Mouse (Mus musculus) spleen, postnatal 10 days (tissue): ENCODE measurements around the gene Gramd2.

ENCODE experiments used
- DNase-seq, 2 experiments: peaks; one replicate each; pipeline ENCODE4 v3.0.0; 2021 to 2022; ENCODE audit warnings: low spot score in 2 of 2

Gramd2 gene

DNA sequence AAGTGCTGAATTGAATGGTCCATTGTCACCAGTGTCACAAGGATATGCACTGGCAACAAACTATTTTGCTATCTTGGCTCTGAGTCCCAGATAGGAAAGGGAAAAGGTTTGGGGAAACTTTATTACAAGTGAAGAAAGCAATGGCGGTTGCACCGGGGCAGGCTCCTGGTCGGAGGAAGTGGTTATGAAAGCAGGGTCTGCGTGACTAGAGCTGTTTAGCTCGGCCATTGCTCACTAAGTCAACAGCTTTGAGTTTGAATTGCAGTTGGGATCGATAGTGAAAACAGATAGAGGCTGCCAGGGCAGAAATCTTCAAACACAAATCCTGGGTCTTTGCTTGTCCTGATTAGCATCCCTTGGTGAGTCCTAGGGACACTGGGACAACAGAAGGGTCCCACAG lies 12.0 kb upstream of the Gramd2 start:
- DNase-seq: no peak

DNA sequence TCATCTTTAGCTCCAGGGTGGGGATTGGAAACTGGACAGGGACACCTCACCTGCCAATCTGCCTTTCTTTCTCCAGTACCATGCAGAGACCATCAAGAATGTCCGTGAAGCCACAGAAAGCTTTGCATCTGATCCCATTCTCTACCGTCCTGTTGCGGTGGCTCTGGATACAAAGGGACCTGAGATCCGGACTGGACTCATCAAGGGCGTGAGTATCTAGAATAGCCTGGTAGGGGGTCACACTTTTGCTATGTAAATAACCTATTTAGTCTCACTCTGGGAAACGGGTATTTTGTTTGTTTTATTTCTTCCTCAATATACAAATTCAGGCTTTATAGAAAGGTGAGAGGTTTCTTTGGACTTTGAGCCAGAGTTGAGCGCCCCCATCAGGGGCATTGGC lies 11.5 kb upstream of the Gramd2 start:
- DNase-seq: no peak

DNA sequence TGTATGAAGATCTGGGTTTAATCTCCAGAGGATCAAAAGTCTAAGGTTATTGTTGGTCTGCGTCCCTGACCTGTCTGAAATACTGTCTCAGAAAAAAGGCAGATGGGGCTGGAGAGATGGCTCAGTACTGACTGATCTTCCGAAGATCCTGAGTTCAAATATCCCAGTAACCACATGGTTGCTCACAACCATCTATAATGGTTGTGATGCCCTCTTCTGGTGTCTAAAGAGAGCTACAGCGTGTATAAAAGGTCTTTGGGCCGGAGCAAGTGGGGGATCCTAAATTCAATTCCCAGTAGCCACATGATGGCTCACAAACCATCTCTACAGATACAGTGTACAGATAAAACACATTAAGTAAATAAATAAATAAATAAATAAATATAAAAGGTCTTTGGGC lies 10.8 kb upstream of the Gramd2 start:
- no peak for DNase-seq

DNA sequence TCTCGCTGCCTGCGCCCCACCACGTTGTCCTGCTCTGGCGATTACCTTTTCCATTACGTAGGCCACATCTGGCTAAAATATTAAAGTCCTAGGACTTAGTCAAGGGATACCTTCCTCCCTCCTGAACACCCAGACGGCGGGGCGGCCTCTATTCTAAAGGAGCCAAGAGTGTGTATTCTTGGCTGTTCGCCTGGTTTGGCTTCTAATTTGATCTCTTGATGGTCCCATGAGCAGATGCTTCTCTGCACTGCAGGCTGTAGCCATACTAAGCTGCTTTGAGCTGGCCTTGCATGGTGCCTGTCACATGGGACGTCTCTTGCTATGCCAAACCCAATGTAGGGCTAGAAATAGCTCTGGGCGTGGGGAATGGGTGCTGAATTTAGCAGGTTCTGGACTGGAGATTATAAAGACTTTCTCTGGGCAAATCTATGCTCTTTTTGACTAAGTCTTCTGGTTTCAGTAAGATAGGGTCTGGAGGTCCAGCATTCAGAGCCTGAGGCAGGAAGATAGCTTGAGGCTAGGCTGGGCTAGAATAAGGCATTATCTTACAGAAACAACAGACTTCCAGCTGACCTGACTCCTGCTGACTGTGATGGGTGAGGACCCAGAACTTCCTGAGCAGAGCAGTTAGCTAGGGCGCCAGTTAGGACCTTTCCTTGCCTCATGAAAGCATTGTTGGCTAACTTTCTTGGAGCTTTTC lies 7.6 kb upstream of the Gramd2 start:
- DNase-seq: no peak

- no peak for DNase-seq
Measured at GRCm38 (mm10) chr9:59673427-59673826, 6.5 kb upstream of the Gramd2 start.

GRCm38 (mm10) chr9:59675598-59675997 lies 4.3 kb upstream of the Gramd2 start:
- no peak for DNase-seq

DNA sequence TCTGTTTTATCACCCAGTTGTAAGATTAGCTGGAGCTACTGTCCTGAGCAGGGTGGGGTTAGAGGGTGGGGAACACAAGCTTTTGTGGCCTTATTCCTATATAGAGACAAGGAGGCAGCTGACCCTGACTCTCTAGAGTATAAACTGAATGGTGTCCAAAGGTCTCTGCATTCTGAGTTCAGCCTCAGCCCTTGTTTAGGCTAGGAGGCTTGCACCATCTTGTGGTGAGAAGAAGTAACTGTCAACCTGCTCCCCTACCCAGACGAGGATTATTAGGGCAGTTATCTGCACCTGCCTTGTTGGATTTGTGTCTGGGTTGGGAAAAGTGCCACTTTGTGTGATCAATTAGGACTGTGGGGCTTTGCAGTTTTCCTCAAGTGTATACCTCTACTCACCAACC lies 1.6 kb upstream of the Gramd2 start:
- peak in 1 of 2 experiments; percentile 31 for DNase-seq

- no peak for DNase-seq
Measured at GRCm38 (mm10) chr9:59680534-59680875, 561 bp downstream of the Gramd2 start.

DNA sequence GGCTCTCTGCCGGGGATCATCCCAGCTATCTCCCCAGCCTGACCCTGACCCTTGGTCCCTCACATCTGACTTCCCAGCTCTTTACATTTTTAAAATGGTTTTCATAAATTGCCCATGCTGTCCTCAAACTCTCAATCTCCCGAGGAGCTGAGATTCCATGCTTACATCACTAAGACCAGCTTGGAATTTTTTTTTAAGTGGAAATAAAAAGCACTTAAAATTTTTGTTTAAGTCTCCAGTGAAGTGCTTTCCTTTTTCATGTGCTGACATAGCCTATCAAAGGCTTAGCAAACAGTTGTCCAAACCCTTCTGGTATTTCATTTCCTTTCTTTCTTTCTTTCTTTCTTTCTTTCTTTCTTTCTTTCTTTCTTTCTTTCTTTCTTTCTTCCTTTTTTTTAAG lies 4.1 kb downstream of the Gramd2 start:
- DNase-seq: no peak

DNA sequence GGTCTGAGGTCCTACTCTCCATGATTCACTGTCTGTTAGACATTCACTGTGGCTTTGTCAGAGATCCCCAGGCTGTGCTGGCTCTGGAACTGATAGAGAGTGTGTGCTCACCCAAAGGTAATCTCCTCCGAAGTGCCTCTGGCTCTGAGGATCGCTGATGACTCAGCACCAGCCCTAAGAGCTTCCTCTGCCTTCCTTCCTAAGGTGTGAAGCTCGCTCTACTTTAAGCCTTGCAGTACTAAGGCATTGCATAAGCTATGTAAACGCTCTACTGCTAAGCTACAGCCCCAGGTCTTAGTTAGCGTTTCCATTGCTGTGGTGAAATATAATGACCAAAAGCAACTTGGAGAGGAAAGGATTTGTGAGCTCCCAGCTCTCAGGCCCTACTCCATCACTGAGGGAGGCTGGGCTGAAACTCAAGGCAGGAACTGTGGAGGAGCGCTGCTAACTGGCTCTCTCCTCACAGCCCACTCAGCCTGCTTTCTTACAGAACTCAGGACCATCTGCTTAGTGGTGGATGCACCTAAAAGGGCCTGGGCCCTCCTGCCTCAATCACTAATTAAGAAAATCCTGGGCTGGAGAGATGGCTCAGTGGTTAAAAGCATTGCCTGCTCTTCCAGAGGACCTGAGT lies 7.6 kb downstream of the Gramd2 start:
- DNase-seq: no peak

DNA sequence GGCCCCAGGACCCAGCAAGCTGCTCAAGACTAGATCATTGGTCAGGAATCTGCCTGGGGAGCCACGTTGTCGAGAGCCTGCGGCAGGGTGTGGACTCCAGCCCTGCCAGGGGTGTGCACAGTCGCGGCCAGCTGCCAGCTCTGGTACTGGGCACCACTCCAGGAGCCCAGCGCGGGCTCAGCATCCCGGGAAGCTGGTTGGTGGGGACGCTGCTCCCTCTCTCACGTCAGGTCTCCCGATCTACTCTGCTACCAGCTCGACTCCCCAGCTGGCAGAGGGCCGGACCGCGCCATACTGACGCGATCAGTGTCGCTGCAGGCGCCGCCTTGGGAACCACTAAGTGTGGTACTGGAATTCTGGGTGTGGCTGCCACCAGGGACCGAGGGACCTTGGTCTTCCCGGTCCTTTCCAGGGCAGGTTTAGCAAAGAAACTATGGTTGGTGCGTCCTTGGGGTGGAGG lies 11.7 kb downstream of the Gramd2 start:
- no peak for DNase-seq

GRCm38 (mm10) chr9:59692145-59692544 lies 12.2 kb downstream of the Gramd2 start:
- DNase-seq: no peak

DNA sequence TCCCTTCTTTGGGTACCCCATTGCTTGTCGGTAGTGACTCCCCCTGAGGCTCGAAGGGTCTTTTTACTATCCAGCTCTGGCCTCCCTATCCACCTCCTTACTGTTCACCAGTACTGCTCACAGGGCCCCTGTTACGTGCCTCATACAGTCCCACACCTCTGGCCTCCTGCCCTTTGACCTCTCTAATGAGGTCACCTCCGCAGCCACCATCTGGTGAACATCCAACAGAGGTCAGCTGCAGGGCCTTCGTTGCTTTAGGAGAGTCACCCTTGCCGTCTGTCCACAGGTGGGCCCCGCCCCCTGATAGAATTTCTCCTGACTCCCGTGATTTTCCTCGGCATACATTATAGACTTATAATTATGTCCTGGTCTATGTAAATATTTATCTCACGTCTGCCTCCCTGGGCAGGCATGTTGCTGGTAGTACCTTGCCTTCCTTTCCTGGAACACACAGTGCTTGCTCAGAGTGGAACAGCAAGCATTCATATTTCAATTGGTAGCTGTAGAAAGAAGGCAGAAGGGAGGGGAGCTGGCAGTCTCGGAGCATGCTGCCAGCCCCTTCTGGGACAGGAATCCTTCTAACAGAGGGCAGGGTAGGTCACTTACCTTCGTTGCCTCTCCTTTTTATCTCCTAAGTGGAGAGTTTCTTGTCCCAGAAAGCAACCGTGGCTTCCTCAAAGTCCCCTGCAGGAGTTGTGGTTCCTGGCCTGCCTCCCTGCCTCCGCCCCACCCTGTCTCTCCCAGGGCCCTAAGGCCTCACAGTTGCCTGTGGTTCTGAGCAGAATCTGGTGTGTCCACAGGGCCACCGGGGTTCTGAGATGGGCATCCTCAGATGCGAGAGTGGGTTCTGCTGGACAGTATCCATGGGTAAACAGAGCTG lies 14.9 kb downstream of the Gramd2 start:
- DNase-seq: no peak

DNA sequence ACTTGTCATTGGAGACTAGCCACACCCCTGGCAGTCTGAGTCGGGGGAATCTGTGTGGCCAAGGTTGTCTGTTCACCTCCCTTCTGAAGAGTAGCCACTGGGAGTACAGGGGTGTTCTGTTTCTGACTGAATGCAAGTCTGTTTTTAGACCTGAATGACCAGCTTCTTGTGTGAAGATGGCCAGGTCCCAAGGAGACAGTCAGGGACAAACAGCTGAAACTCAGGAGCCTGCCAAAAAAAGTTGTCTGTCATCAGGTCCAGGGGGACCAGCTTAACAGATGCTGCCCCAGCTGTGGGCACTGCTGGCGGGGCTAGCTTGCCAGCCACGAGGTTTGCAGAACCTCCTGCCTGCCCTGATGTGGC lies 15.5 kb downstream of the Gramd2 start:
- no peak for DNase-seq

GRCm38 (mm10) chr9:59696381-59696780 lies 16.4 kb downstream of the Gramd2 start:
- DNase-seq: no peak

DNA sequence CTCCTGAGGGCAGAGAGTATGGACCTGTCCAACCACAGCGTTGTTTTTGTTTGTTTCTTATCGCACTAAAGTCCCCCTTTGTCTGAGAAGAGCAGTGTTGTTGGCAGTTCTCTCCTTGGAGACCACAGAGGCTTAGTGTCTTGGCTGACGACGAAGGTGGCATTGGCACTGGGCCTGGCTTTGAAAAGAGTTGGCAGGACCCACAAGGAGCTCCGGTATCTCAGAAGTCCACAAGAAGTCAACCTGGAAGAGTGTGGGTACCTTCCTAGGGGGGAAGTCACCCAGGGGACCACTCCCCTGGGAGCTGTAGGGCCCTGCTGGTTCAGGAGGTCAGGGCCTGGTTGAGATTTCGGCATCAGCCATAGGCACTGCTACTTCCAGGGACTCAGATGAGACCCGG lies 21.1 kb downstream of the Gramd2 start:
- no peak for DNase-seq

DNA sequence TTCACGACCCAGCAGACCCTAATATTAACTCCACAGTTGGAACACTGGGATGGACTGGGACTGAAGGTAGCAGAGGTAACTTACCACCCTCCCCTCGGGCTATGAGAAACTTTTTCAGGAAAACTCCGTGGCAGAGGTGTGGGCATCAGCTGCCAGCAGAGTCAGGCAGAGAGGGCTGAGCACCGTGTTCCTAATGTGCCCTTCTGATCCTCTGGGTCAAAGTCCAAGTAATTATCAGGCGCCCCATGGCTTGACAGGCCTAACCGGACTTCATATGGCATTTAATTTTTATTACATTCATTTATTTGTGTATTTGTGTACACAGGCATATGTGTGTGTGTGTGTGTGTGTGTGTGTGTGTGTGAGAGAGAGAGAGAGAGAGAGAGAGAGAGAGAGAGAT lies 23.2 kb downstream of the Gramd2 start:
- DNase-seq: no peak

- peak in 1 of 2 experiments; percentile 32 for DNase-seq
Measured at GRCm38 (mm10) chr9:59706850-59707825, 27.2 kb downstream of the Gramd2 start.

- no peak for DNase-seq
Measured at GRCm38 (mm10) chr9:59709225-59709624, 29.3 kb downstream of the Gramd2 start.

DNA sequence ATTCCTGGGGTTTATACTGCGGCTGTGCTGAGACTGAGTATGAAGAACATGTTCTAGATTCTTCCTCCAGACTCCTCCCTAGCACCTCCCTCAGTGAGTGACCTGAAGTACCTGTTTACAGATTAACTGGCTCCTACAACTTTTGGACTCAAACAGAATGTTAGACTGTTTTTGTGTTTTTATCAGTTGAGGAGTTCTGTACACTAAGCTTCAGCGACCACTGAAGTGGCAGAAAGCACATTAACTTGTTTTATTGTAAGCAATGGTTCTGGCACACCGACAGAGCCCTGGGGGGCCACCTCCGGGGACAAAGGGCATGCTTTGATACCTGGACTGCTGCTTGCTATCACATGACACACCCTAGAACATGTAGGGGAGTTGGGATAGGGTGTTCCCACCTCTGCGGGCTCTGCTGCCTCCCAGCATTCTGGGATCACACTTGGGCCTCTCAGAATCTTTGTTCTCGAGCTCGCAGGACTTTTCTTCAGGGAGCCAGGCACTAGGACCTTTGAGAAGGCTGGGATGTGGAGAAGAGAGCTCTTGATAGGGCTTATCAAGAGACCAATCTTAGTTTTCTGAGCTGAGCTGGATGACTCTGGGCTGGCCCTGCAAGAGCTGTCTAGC lies 36.4 kb downstream of the Gramd2 start:
- no peak for DNase-seq

- DNase-seq: no peak
Measured at GRCm38 (mm10) chr9:59718237-59718636, 38.3 kb downstream of the Gramd2 start.
